Mouse (Mus musculus) liver, adult 2 months (tissue): ENCODE data around the gene 1700029H14Rik.

Source experiments
- CTCF ChIP-seq: fragments of 200-500 bp; IDR thresholded peaks from 2 replicates; pipeline ENCODE4 v1.5.1; 2011; ENCODE audit warnings: low read depth, low read length, control low read depth
- POLR2A ChIP-seq: fragments of 200-500 bp; IDR thresholded peaks from 2 replicates; pipeline ENCODE4 v1.6.1; 2011; ENCODE audit warnings: low read length, control low read depth; ENCODE audit not compliant: insufficient read depth; ENCODE audit errors: extremely low read depth

DNA sequence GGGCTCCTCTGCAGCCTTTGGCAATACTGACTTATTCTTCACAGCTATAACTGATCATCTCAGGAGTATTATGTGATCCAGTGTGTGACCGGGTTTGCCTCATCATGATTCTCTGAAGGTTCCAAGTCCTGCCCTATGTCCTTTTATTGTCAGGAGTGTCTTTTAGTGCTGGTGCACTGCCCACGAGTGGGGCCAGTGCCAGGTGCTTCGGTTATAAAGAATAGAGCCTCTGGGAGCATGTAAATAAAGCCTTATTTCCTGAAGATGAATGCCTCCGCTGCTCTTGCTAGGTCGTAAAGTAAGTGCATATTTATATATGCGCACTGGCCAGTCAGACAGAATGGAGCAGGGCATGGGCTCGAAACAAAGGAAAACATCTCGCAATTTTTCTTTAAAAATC is 29.1 kb downstream of the 1700029H14Rik start:
- TF ChIP-seq POLR2A (no peak), CTCF (no peak)
